Mouse (Mus musculus) erythroblast, embryonic 14.5 days (primary cell): ENCODE measurements around the gene Cenpm.

ENCODE experiments used
- GATA1 ChIP-seq: IDR thresholded peaks from 2 replicates; pipeline ENCODE4 v1.6.1; 2012; ENCODE audit warnings: low read length, inconsistent platforms, mixed read lengths
- TAL1 ChIP-seq: IDR thresholded peaks from 3 replicates; pipeline ENCODE4 v1.6.1; 2012; ENCODE audit warnings: low read length, inconsistent platforms, mixed read lengths

GRCm38 (mm10) chr15:82235661-82236060, 8.9 kb downstream of the Cenpm start:
- TF ChIP-seq GATA1, result no peak
- no peak for TF ChIP-seq TAL1
